Mouse (Mus musculus) liver, embryonic 14.5 days (tissue): ENCODE results near the gene Cdc37.

Experiments
- CTCF ChIP-seq: IDR thresholded peaks from 2 replicates; pipeline ENCODE4 v1.5.1; 2016; ENCODE audit warnings: antibody characterized with exemption, low read depth, control low read depth
- EP300 ChIP-seq: IDR thresholded peaks from 2 replicates; pipeline ENCODE4 v1.6.1; 2016; ENCODE audit warnings: antibody characterized with exemption, low read depth

DNA sequence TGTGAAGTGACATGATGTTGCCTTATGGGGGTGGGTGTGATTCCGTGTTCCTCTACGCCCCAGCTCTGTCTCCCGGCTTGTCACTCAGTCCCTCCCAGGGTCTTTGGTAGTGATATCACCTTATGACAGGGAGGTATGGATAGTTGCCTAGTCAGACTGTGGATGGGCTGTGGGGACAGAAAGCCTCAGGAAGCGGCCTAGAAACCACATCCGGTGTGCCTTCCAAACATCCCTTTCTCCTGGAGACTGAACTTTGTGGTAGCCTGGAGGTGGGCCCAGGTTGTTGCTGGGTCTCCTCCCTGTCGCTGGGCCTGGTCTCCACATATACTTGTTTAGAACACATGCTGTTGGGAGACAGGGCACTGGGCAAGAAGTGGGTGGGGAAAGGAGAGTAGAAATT is 33.6 kb upstream of the Cdc37 start:
- TF ChIP-seq CTCF (no peak), EP300 (no peak)
